Mouse (Mus musculus) E14TG2a.4 (cell line): Measurements from ENCODE around the gene Gm14419.
"Not testable (repeated sequence)": the region's sequence is repeated elsewhere in the genome, so short reads cannot be mapped to it uniquely, and the experiment has no call there.

Experiments used
- CTCF ChIP-seq: conservative IDR thresholded peaks from 2 replicates; pipeline ENCODE4 v1.5.1; 2014; ENCODE audit warnings: low read length
- NANOG ChIP-seq: IDR thresholded peaks from 2 replicates; pipeline ENCODE4 v1.6.1; 2014; ENCODE audit warnings: borderline replicate concordance, low read length, mixed read lengths

DNA sequence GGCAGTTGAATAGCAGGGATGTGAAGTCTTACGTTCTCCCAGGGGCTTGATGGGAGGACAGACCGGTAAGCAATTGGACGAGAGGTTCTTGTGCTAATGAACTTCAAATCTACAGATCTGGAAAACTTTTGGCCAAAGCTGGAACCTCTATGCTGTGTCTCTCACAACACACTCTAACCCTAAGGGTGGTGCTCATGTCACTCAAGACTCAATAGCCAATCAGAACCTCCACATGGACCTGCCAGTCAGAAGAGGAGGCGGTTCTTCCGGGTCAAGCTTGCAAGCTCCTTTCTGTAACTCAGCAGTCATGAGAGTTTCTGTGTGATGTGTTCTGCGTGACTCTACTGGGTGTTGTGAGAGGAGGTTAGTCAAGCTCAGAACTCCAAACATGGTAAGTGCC lies at the start of gene Gm14419:
- TF ChIP-seq CTCF, NANOG: not testable (repeated sequence)
